Comparison of ENCODE assay signal across 8 mouse cellular contexts in genomic region chr1:153535611-153536010, GRCm38 (mm10). TPM values are rescaled to one million over a fixed set of nuclear protein-coding genes. Genes with fewer than 3 reads are reported as not detected.
DNase-seq lines count a peak whose midpoint lies in the region; ATAC-seq and TF ChIP-seq lines count a peak whose summit lies in the region.
"Had no signal": no experiment of that assay in that cellular context is flagged by ENCODE, and none has a peak within 500 bp of the region (broad histone marks: within the 10 kb centered on the region; RNA-seq: fewer than 3 reads in every experiment).

No protein-coding gene starts in this region.

- ATAC-seq in kidney, embryonic 16.5 days (ENCODE audit: low FRiP score, low TSS enrichment), result peak; percentile 55; the same call in 1 of the 2 replicates
- ATAC-seq in hindbrain, embryonic 13.5 days (ENCODE audit: low FRiP score), result peak; percentile 12; the same call in 1 of the 2 replicates

- in situ Hi-C loops in ES-E14 (cut with MboI; ENCODE audit: low sequenced_read_pairs in 2 of 2, unreplicated experiment in 2 of 2), result no loop called here

- H3K36me3 ChIP-seq in kidney, embryonic 16.5 days (ENCODE audit: insufficient read depth, low read length), result no peaks in the 10 kb centered on the region
- no peaks in the 10 kb centered on the region for H3K36me3 ChIP-seq in ES-E14 (ENCODE audit: control insufficient read depth, insufficient read depth, low read length, poor library complexity, severe bottlenecking)
- H3K36me3 ChIP-seq in hindbrain, embryonic 13.5 days, result no peaks in the 10 kb centered on the region
- H3K36me3 ChIP-seq in limb, embryonic 10.5 days, result no peaks in the 10 kb centered on the region

- H3K27me3 ChIP-seq in kidney, embryonic 16.5 days (ENCODE audit: insufficient read depth, low read length), result no peaks in the 10 kb centered on the region
- no peaks in the 10 kb centered on the region for H3K27me3 ChIP-seq in hindbrain, embryonic 13.5 days
- H3K27me3 ChIP-seq in limb, embryonic 10.5 days (ENCODE audit: low read depth, poor library complexity, severe bottlenecking), result no peaks in the 10 kb centered on the region

- no peak overlapping the region for H3K4me3 ChIP-seq in kidney, embryonic 16.5 days (ENCODE audit: low read length)
- H3K4me3 ChIP-seq in ES-E14 (ENCODE audit: insufficient read depth in 1 of 2, low read depth in 1 of 2, low read length in 2 of 2, poor library complexity in 1 of 2, severe bottlenecking in 1 of 2), result no peak overlapping the region
- no peak overlapping the region for H3K4me3 ChIP-seq in hindbrain, embryonic 13.5 days
- no peak overlapping the region for H3K4me3 ChIP-seq in limb, embryonic 10.5 days

- peaks cover 13% of the 10 kb centered on the region for H3K4me1 ChIP-seq in kidney, embryonic 16.5 days (ENCODE audit: insufficient read depth, low read length)
- H3K4me1 ChIP-seq in ES-E14 (ENCODE audit: control insufficient read depth in 2 of 2, insufficient read depth in 2 of 2, low read length in 2 of 2, poor library complexity in 1 of 2), result peaks cover 6 to 16% of the 10 kb centered on the region in 2 experiments; a peak in 3 of 4 replicates
- H3K4me1 ChIP-seq in hindbrain, embryonic 13.5 days (replicated peaks), result peaks cover 25% of the 10 kb centered on the region
- H3K4me1 ChIP-seq in limb, embryonic 10.5 days, result peaks cover 13% of the 10 kb centered on the region

- no peak overlapping the region for H3K9ac ChIP-seq in kidney, embryonic 16.5 days (replicated peaks; ENCODE audit: low read length)
- H3K9ac ChIP-seq in ES-E14 (ENCODE audit: insufficient read depth, low read depth, low read length, poor library complexity, severe bottlenecking), result peak overlapping the region; percentile 13; the same call in 1 of the 2 replicates
- no peak overlapping the region for H3K9ac ChIP-seq in hindbrain, embryonic 13.5 days

- no peak for DNase-seq in kidney, adult 11 months
- DNase-seq in ES-E14 (ENCODE audit: low read depth, low spot score), result no peak
- DNase-seq in adrenal gland, adult 18-20 months (ENCODE audit: low spot score in 2 of 2), result peak; percentile 40 to 50
- DNase-seq in urinary bladder, postnatal 10 days (ENCODE audit: low spot score), result no peak
- DNase-seq in limb, embryonic 10.5 days (ENCODE audit: low spot score), result no peak
- DNase-seq: gastrocnemius, postnatal 10 days had no signal

- no peak overlapping the region for H3K27ac ChIP-seq in kidney, embryonic 16.5 days (ENCODE audit: low read length)
- H3K27ac ChIP-seq in ES-E14 (ENCODE audit: insufficient read depth, low read depth, low read length, poor library complexity, severe bottlenecking), result 0 out of 2 replicates have a peak overlapping the region, but pooled peaks have one; percentile 7
- H3K27ac ChIP-seq in hindbrain, embryonic 13.5 days, result peak overlapping the region; percentile 63
- no peak overlapping the region for H3K27ac ChIP-seq in limb, embryonic 10.5 days

- no peak overlapping the region for H3K4me2 ChIP-seq in kidney, embryonic 16.5 days (replicated peaks; ENCODE audit: low read depth, low read length)
- H3K4me2 ChIP-seq in hindbrain, embryonic 13.5 days, result no peak overlapping the region

- WGBS in kidney, embryonic 16.5 days, result 68% methylated on average over 9 of the region's 9 CpGs
- WGBS in hindbrain, embryonic 13.5 days, result 20% methylated on average over 9 of the region's 9 CpGs
- 77% methylated on average over 9 of the region's 9 CpGs for WGBS in limb, embryonic 10.5 days

- no peaks in the 10 kb centered on the region for H3K9me3 ChIP-seq in kidney, embryonic 16.5 days (ENCODE audit: low read length)
- H3K9me3 ChIP-seq in ES-E14 (ENCODE audit: control insufficient read depth, insufficient read depth, low read depth, low read length), result no peaks in the 10 kb centered on the region
- H3K9me3 ChIP-seq in hindbrain, embryonic 13.5 days, result no peaks in the 10 kb centered on the region
- no peaks in the 10 kb centered on the region for H3K9me3 ChIP-seq in limb, embryonic 10.5 days (replicated peaks)

TF ChIP-seq in ES-E14, 5 proteins besides CTCF, POLR2A, EP300 and RAD21:
- TF ChIP-seq ZC3H11A (IDR thresholded peaks at IDR 0.05; ENCODE audit: borderline replicate concordance, low read depth, low read length) (no peak), HCFC1 (IDR thresholded peaks at IDR 0.05; ENCODE audit: borderline replicate concordance, insufficient read depth, low read length) (no peak), CHD2 (IDR thresholded peaks at IDR 0.05; ENCODE audit: low read depth, low read length) (no peak), MAFK (IDR thresholded peaks at IDR 0.05; ENCODE audit: insufficient read depth, low read depth, low read length) (no peak), ZNF384 (IDR thresholded peaks at IDR 0.05; ENCODE audit: low read depth, low read length) (no peak)

RNA-seq across cellular contexts. Expression of gene Npl, which starts 14.2 kb away (rescaled TPM):
- polyA plus RNA-seq in kidney, embryonic 16.5 days (2015; fragmentation: Nextera tagmentation; extraction: Ambion mirVana), result 23.9 and 25.2 TPM in 2 replicates
- 7.1 and 15.6 TPM in 2 replicates for total RNA-seq in ES-E14 (2012; rRNA removed)
- 1 to 10 TPM; 4.2 to 5.0 TPM for total RNA-seq in adrenal gland, adult 18-20 months (2021)
- 14.0 and 14.4 TPM in 2 replicates for polyA plus RNA-seq in hindbrain, embryonic 13.5 days (2015; fragmentation: Nextera tagmentation; extraction: Ambion mirVana)
- polyA plus RNA-seq in limb, embryonic 10.5 days (2016; fragmentation: Nextera tagmentation; extraction: Ambion mirVana), result 4.9 and 5.2 TPM in 2 replicates

RNA-seq across cellular contexts. Expression of gene Dhx9, which starts 48.2 kb away (rescaled TPM):
- polyA plus RNA-seq in kidney, embryonic 16.5 days (2015; fragmentation: Nextera tagmentation; extraction: Ambion mirVana), result 23.2 and 30.0 TPM in 2 replicates
- total RNA-seq in ES-E14 (2012; rRNA removed), result 142 and 160 TPM in 2 replicates
- total RNA-seq in adrenal gland, adult 18-20 months (2021), result 100 to 1,000 TPM in 1 of 2 experiments, 10 to 100 TPM in 1; 90.3 to 110 TPM
- 41.5 and 47.7 TPM in 2 replicates for polyA plus RNA-seq in hindbrain, embryonic 13.5 days (2015; fragmentation: Nextera tagmentation; extraction: Ambion mirVana)
- polyA plus RNA-seq in limb, embryonic 10.5 days (2016; fragmentation: Nextera tagmentation; extraction: Ambion mirVana), result 37.0 and 40.9 TPM in 2 replicates

Comparison
In these comparisons a context has a peak if more than half of its experiments do, and no peak if none do; other contexts are left out.
1. H3K27ac ChIP-seq: peak in ES-E14 (single experiment) and hindbrain, embryonic 13.5 days (single experiment); none in kidney, embryonic 16.5 days (single experiment) and limb, embryonic 10.5 days (single experiment).
2. DNase-seq: peak in adrenal gland, adult 18-20 months (2 of 2); none in kidney, adult 11 months (single experiment), ES-E14 (single experiment), urinary bladder, postnatal 10 days (single experiment) and limb, embryonic 10.5 days (single experiment).